In genomic region chr4:149998786-149999509, GRCm38 (mm10) we compare ENCODE assay signal across 10 mouse cellular contexts. TPM values are rescaled to one million over a fixed set of nuclear protein-coding genes. Genes with fewer than 3 reads are reported as not detected.
DNase-seq lines count a peak whose midpoint lies in the region; ATAC-seq lines count a peak whose summit lies in the region.
"Had no signal": no experiment of that assay in that cellular context is flagged by ENCODE, and none has a peak within 500 bp of the region (broad histone marks: within the 10 kb centered on the region; RNA-seq: fewer than 3 reads in every experiment).

No protein-coding gene starts in this region.

- H3K4me3 ChIP-seq in heart, embryonic 11.5 days (ENCODE audit: low read depth, low read length), result no peak overlapping the region
- H3K4me3 ChIP-seq: myocyte had no signal

- ATAC-seq in heart, embryonic 11.5 days (replicated peaks; ENCODE audit: insufficient number of reproducible peaks, low FRiP score, low TSS enrichment), result no peak
- ATAC-seq in activated CD4-positive, CD25-positive, alpha-beta regulatory T cell, adult 4 months, result no peak

- H3K9me3 ChIP-seq in heart, embryonic 11.5 days (replicated peaks; ENCODE audit: control insufficient read depth, low read length), result no peaks in the 10 kb centered on the region

- peak; percentile 80 to 88 for DNase-seq in heart, adult 18-20 months
- peak; percentile 32 for DNase-seq in ZHBTc4 (ENCODE audit: low read depth, low spot score)
- peak; percentile 73 to 76 for DNase-seq in cerebellum, postnatal 10 days
- DNase-seq in heart, postnatal 14 days, result peak; percentile 68 to 72
- DNase-seq in right cerebral cortex, postnatal 10 days (ENCODE audit: low spot score in 2 of 2), result no peak
- no peak for DNase-seq in layer of hippocampus, adult 18-20 months (ENCODE audit: low spot score in 2 of 2)
- DNase-seq: lung, postnatal 14 days had no signal

- WGBS in heart, embryonic 11.5 days (ENCODE audit: insufficient replicate concordance), result 86% methylated on average over 14 of the region's 14 CpGs

- H3K27me3 ChIP-seq in heart, embryonic 11.5 days (ENCODE audit: control insufficient read depth, insufficient read depth, low read length), result no peaks in the 10 kb centered on the region

- no peak overlapping the region for H3K4me2 ChIP-seq in heart, embryonic 11.5 days

- no peak overlapping the region for H3K27ac ChIP-seq in heart, embryonic 11.5 days (ENCODE audit: low read depth, low read length)

- intact Hi-C loops in heart, postnatal 14 days (cut with DNase I), result no loop called here

- H3K36me3 ChIP-seq in heart, embryonic 11.5 days (ENCODE audit: control insufficient read depth, insufficient read depth, low read length), result no peaks in the 10 kb centered on the region

- peaks cover 28% of the 10 kb centered on the region for H3K4me1 ChIP-seq in heart, embryonic 11.5 days (ENCODE audit: control insufficient read depth, insufficient read depth, low read length)

- H3K9ac ChIP-seq in heart, embryonic 11.5 days (ENCODE audit: low read depth, low read length), result no peak overlapping the region

RNA-seq across cellular contexts. Expression of gene H6pd, which starts 9.9 kb away (rescaled TPM):
- total RNA-seq in heart, adult 18-20 months (2021), result 10 to 100 TPM; 35.4 to 48.7 TPM
- polyA plus RNA-seq in heart, embryonic 11.5 days (2014; fragmentation: Nextera tagmentation; extraction: Ambion mirVana), result 4.8 and 6.2 TPM in 2 replicates
- 10 to 100 TPM; 41.0 to 45.9 TPM for total RNA-seq in heart, postnatal 14 days (2021)
- 10 to 100 TPM; 10.2 to 10.6 TPM for total RNA-seq in layer of hippocampus, adult 18-20 months (2021)
- 1 to 10 TPM; 5.3 to 5.4 TPM for polyA plus RNA-seq in activated CD4-positive, CD25-positive, alpha-beta regulatory T cell, adult 4 months (2017; shearing (Covaris generic))

RNA-seq across cellular contexts. Expression of gene Spsb1, which starts 44.1 kb away (rescaled TPM):
- total RNA-seq in heart, adult 18-20 months (2021), result 10 to 100 TPM; 34.1 to 41.4 TPM
- 4.7 and 5.6 TPM in 2 replicates for polyA plus RNA-seq in heart, embryonic 11.5 days (2014; fragmentation: Nextera tagmentation; extraction: Ambion mirVana)
- total RNA-seq in heart, postnatal 14 days (2021), result 10 to 100 TPM; 44.8 to 49.3 TPM
- total RNA-seq in layer of hippocampus, adult 18-20 months (2021), result 10 to 100 TPM; 27.2 to 36.3 TPM
- polyA plus RNA-seq in activated CD4-positive, CD25-positive, alpha-beta regulatory T cell, adult 4 months (2017; shearing (Covaris generic)), result 1 to 10 TPM; 4.0 to 6.3 TPM

Comparison
In these comparisons a context has a peak if more than half of its experiments do, and no peak if none do; other contexts are left out.
1. DNase-seq: peak in heart, adult 18-20 months (2 of 2), ZHBTc4 (single experiment), cerebellum, postnatal 10 days (2 of 2) and heart, postnatal 14 days (2 of 2); none in right cerebral cortex, postnatal 10 days (0 of 2) and layer of hippocampus, adult 18-20 months (0 of 2).